In genomic region chr10:99309617-99310016, GRCm38 (mm10) we compare ENCODE assay signal across 24 mouse cellular contexts. TPM values are rescaled to one million over a fixed set of nuclear protein-coding genes. Genes with fewer than 3 reads are reported as not detected.
DNase-seq lines count a peak whose midpoint lies in the region; ATAC-seq and TF ChIP-seq lines count a peak whose summit lies in the region.
"Had no signal": no experiment of that assay in that cellular context is flagged by ENCODE, and none has a peak within 500 bp of the region (broad histone marks: within the 10 kb centered on the region; RNA-seq: fewer than 3 reads in every experiment).

No protein-coding gene starts in this region.

- H3K27me3 ChIP-seq in heart, embryonic 10.5 days (ENCODE audit: insufficient read depth, poor library complexity, severe bottlenecking) = no peaks in the 10 kb centered on the region
- H3K27me3 ChIP-seq: CH12.LX; embryonic facial prominence, embryonic 12.5 days; forebrain, embryonic 13.5 days; forebrain, embryonic 15.5 days; Patski had no signal

- no peak for TF ChIP-seq CTCF in left cerebral cortex, adult 2 months (IDR thresholded peaks at IDR 0.05)

- no peak for DNase-seq in frontal cortex, postnatal 14 days (ENCODE audit: low spot score in 2 of 2)
- no peak for DNase-seq in left cerebral cortex, adult 2 months (ENCODE audit: extremely low spot score in 1 of 2, low spot score in 2 of 2)
- no peak for DNase-seq in left cerebral cortex, postnatal 36 days (ENCODE audit: low spot score in 2 of 2)
- no peak for DNase-seq in heart, embryonic 10.5 days (ENCODE audit: low spot score)
- DNase-seq: adrenal gland, adult 8-10 months; adrenal gland, postnatal 14 days; adrenal gland, postnatal 36 days; B cell, adult 2 months; cerebellum, adult 11 months; cerebellum, adult 18-20 months; cerebellum, adult 8-10 months; cerebellum, adult 9-11 months; cerebellum, postnatal 14 days; cerebellum, postnatal 36 days had no signal

- intact Hi-C loops in left cerebral cortex, adult 2 months (cut with DNase I) = loop anchor here (1.0 to 5.0 kb wide), 7 partner anchors 14 to 307 kb away; partner anchors contain the start of gene Dusp6
- intact Hi-C loops in left cerebral cortex, postnatal 36 days (cut with DNase I) = loop anchor here (2.0 to 5.0 kb wide), 3 partner anchors 25 to 163 kb away; no protein-coding TSS in a partner anchor

- H3K4me1 ChIP-seq in heart, embryonic 10.5 days = peaks cover 19% of the 10 kb centered on the region
- H3K4me1 ChIP-seq: embryonic facial prominence, embryonic 12.5 days; forebrain, embryonic 13.5 days; forebrain, embryonic 15.5 days had no signal

- no peak overlapping the region for H3K4me3 ChIP-seq in left cerebral cortex, adult 2 months
- no peak overlapping the region for H3K4me3 ChIP-seq in heart, embryonic 10.5 days
- H3K4me3 ChIP-seq: embryonic facial prominence, embryonic 10.5 days; embryonic facial prominence, embryonic 12.5 days; forebrain, embryonic 13.5 days; forebrain, embryonic 15.5 days had no signal

- WGBS in heart, embryonic 10.5 days = 80% methylated on average over 9 of the region's 9 CpGs

- H3K27ac ChIP-seq in left cerebral cortex, adult 2 months = peak overlapping the region; percentile 87
- no peak overlapping the region for H3K27ac ChIP-seq in heart, embryonic 10.5 days
- H3K27ac ChIP-seq: embryonic facial prominence, embryonic 10.5 days; embryonic facial prominence, embryonic 12.5 days; forebrain, embryonic 13.5 days; forebrain, embryonic 15.5 days had no signal

- ATAC-seq in frontal cortex, adult (ENCODE audit: low TSS enrichment) = peak; percentile 68
- ATAC-seq: activated CD4-positive, CD25-positive, alpha-beta regulatory T cell, adult 4 months; CD4-positive, CD25-positive, alpha-beta regulatory T cell, adult 4 months; forebrain, embryonic 13.5 days; forebrain, embryonic 15.5 days had no signal

- H3K9me3 ChIP-seq in heart, embryonic 10.5 days = no peaks in the 10 kb centered on the region
- H3K9me3 ChIP-seq: embryonic facial prominence, embryonic 10.5 days; embryonic facial prominence, embryonic 12.5 days; forebrain, embryonic 13.5 days; forebrain, embryonic 15.5 days had no signal

- H3K36me3 ChIP-seq in heart, embryonic 10.5 days = no peaks in the 10 kb centered on the region
- H3K36me3 ChIP-seq: embryonic facial prominence, embryonic 10.5 days; embryonic facial prominence, embryonic 12.5 days; forebrain, embryonic 15.5 days; G1E had no signal

RNA-seq across cellular contexts. Expression of gene Dusp6, which starts 46.6 kb away (rescaled TPM):
- total RNA-seq in left cerebral cortex, adult 2 months (2021) = 100 to 1,000 TPM; 101 to 116 TPM
- 100 to 1,000 TPM in 1 of 2 experiments, 10 to 100 TPM in 1; 72.3 to 107 TPM for total RNA-seq in left cerebral cortex, postnatal 36 days (2021)
- polyA plus RNA-seq in heart, embryonic 10.5 days (2016; fragmentation: Nextera tagmentation; extraction: Ambion mirVana) = 58.5 and 65.3 TPM in 2 replicates
- polyA plus RNA-seq: G1E had no signal
